Mouse (Mus musculus): Measurements from ENCODE around the gene Osm. TPM values are rescaled to one million over a fixed set of nuclear protein-coding genes. Genes with fewer than 3 reads are reported as not detected.

The Osm gene
- total RNA-seq (2021) = under 1 TPM in 1 of 2 experiments, not detected in 1; 0.10 TPM
- long read RNA-seq, experiment 1 = 0 reads
- long read RNA-seq, experiment 2 = 0 reads

DNA sequence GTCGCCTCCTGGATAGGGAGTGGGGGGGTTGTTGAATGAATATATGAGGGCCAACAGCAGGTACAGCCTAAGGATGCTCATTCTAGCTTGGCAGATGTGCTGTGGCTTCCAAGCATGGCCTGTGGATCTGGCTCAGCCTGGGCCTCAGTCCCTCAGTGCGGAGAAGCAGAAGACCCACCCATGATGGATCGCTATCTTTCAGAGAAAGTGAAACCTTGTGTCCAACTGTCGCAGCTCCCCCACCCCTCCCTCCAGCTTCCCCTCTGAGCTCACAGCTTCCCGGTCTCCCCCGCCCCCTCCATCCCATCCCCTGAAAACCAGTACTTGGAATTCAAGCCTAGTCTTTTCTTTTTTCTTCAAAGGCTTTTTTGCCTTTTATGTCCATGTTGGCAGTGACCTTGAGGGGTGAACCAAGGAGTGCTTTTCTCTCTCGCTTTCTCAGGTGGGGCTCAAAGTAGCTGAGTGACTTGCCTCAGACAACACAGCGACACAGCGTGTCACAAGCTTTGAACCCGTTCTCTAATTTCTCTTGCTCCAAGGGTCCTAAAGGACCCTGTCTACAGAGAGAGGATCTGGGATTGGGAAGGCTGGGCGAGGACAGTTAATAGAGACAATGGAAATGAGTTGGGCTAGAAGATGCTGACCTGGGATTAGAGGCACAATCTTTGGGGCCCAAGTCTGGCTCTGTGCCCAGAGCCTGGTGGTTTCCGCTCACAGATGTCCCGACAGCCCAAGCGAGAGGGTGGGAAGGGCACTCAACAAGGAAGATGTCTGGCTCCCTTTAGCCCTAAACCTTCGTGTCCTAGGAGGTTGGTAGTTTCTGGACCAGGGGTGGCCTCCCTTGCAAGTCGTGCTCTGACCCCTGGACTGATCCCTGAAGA lies at the start of gene Osm:
Gene Osm, plus strand, starts transcription at position 756 of the 881 bp plus-strand sequence.
- intact Hi-C loops (cut with DNase I) = no loop called here
- no peak for DNase-seq

DNA sequence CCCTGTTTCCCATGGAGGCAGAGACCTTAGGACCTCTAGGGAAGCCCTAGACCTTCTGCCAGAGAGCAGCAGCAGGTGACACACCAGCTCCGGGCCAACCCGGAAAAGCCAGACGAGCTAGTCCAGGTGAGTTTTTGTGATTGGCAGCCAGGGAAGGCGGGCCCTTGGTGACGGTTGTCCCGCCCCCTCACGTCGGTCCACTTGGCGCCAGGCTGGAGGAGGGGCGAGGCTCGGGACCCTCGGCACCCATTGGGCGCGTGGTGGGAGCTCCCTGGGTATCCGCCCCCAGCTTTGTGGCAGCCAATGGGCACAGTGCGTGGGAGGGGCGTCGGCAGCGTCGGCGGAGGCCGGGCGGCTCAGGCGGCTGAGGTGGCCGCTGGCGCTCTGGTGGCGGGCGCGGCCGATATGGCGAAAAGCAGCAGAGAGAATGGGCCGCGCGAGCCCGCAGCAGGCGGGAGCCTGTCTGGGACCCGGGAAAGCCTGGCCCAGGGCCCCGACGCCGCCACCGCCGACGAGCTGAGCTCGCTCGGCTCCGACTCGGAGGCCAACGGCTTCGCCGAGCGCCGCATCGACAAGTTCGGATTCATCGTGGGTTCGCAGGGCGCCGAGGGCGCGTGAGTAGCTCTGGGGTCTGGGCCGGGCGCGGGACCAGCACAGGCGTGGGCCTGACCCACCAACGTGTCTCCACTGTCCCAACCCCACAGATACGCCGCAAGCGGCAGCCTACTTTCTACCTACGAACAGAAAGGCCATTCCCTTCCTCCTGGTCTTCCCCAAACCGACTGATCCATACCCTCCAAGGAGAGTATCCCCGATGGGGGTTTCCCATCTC lies 49.5 kb upstream of the Osm start, which contains the start of gene Tbc1d10a:
Gene Tbc1d10a, plus strand, starts transcription at position 304 of the 832 bp plus-strand sequence.
- DNase-seq = peak; percentile 98
- intact Hi-C loops (cut with DNase I) = loop anchor here (1.0 kb wide), 1 partner anchor 30 kb away; no protein-coding TSS in a partner anchor

DNA sequence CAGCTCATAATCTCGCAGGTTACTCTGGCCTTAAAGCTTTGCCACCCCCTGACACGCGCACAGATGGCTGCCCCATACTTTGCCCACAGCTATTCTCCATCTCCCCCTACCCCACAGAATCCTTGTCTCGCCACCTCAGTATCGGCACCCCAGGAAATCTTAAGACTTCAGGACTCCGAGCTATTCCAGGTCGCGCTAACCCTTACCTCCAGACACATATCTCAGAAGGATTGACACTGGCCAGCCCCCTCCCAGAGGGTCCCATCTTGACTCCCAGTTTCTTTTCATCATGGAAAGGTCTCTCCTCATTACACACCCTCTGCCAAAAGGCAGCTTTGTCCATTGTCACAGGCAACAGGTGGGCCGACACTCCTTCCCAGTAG lies 48.9 kb upstream of the Osm start:
- no peak for DNase-seq

DNA sequence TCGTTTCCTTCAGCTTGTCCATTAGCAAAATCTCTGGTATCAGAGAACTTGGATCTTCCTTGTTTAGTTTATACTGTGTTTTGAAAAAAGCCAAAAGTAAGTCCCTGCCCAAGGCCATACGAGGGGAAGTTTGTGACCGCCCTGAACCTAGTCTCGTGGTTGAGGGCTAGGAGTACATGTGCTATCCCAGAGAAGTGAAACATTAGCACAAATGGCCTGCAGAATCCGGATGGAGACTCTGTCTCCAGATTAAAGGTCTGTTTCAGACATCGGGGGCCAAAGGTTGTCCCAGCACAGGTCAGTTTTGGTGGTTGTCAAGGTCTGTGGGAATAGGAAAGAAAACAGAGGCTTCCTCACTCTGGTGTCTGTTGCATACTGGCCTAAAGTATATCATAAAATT lies 47.0 kb upstream of the Osm start:
- intact Hi-C loops (cut with DNase I) = loop anchor here (2.0 kb wide), 1 partner anchor 14 kb away; no protein-coding TSS in a partner anchor
- DNase-seq = no peak

More for the DNA sequence above, 48.9 kb upstream of the Osm start:
- intact Hi-C loops (cut with DNase I) = loop anchor here (1.0 kb wide), 1 partner anchor 29 kb away; no protein-coding TSS in a partner anchor

DNA sequence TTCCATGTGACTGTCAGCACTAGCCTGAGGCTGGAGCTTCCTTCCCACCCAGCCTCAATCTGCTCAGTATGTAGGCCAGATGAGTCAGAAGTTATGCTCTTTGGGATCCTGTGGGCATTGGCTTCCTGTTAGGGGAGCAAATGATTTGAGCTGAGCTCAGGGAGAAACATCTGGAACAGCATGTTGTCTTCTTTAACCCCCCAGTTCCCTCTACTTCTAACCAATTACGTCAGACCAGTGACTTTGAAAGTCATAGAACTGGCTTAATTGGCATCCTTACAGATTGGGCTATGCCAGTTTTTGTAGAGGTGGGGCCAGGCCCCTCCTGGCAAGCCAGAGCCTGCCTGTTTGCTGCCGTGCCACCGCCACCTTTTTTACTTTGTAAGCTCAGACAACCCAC lies 45.5 kb upstream of the Osm start:
- peak in 1 of 2 experiments; percentile 32 for DNase-seq
- intact Hi-C loops (cut with DNase I) = no loop called here

DNA sequence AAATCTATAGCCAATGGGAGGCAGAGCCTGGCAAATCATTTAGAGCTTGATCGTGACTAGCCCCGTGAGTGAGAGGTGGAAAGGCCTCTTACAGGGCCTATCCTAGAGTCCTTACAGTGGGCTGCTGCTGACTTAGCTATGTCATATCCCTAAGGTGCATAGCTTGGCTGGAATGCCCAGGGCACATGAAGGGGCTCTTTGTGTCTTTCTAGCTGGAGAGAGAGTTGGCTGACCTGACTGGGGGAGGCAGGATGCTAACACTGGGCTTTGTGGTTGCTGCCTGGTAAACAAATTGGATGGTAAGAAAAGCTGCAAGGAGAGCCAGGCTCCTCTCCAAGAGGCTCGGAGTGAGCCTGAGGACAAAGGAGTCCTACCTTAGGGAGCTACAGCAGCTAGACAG lies 43.5 kb upstream of the Osm start:
- DNase-seq = no peak
- intact Hi-C loops (cut with DNase I) = no loop called here

DNA sequence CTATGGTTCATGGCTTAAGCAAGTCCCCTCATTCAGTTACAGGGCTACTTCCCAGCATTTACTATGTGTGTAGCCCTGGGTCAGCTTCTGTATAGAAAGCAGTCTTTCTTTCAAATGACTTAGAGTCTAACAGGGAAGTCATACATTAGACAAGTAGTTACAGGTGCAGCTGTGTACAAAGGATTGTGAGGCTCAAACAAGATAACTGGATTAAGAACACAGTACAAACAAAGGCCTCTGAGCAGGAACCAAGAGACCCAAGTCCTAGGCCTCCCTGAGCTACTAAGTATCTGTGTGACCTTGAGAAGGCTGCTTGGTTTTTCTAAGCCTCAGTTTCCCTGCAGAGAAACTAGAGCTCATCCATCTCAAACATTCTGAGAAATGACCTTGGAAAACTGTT lies 42.8 kb upstream of the Osm start:
- no peak for DNase-seq
- intact Hi-C loops (cut with DNase I) = no loop called here

DNA sequence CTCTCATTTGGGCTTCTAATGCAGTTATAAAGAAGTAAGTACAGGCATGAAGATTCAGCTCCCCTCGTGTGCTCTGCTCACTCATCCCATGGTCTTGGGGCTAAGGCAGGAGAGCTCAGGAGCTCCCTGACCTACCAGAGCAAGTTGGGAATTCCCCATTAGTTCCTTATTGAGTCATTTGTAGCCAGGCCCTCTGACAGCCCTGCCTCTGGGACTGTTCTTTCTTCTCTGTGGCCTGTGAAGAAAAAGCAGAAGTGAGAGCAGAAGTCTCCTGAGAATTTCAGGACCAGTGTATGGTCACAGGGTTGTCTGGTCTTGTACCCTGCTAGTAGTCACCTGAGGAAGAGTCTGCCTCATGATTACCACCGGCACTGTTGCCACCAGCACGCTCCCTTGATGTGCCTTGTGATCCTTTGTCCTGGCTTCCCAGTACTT lies 40.6 kb upstream of the Osm start:
- no peak for DNase-seq
- intact Hi-C loops (cut with DNase I) = no loop called here

DNA sequence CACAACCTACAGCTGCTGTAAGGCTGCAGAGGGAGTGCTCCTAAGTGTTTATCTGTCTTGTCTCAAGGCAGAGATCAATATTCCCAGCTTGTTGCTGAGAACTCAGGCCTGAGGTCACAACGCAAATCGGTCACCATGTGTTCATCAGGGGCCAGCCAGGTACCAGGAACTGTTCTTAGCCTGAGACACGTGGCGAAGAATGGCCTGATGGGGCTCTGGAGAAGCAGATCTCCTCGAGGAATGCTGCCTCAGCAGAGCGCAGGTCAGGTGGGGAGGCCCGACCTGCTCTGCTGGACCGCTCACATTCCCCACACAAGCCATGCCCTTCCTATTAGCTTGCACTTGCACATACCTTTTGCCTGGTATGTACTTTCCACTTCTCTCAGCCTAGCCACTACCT lies 39.6 kb upstream of the Osm start:
- intact Hi-C loops (cut with DNase I) = no loop called here
- no peak for DNase-seq

DNA sequence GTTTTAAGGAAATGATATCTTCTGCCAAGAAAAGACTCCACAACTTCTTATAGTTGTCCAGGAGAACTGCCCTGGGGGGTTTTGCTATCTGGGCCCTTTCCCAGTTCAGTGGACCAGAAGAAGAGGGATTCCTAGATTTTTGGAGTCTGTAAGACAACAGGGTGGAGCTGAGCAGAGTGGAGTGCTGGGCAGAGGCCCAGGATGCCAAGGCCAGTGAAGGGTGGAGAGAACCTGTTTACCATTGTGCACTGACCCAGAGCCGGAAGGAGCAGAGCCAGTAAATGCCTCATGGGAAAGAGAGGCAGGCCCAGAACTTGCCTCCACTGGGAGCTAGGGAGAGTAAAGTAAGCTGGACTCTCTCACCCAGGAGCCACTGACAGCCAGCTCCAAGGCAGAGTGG lies 38.5 kb upstream of the Osm start:
- intact Hi-C loops (cut with DNase I) = no loop called here
- DNase-seq = no peak

DNA sequence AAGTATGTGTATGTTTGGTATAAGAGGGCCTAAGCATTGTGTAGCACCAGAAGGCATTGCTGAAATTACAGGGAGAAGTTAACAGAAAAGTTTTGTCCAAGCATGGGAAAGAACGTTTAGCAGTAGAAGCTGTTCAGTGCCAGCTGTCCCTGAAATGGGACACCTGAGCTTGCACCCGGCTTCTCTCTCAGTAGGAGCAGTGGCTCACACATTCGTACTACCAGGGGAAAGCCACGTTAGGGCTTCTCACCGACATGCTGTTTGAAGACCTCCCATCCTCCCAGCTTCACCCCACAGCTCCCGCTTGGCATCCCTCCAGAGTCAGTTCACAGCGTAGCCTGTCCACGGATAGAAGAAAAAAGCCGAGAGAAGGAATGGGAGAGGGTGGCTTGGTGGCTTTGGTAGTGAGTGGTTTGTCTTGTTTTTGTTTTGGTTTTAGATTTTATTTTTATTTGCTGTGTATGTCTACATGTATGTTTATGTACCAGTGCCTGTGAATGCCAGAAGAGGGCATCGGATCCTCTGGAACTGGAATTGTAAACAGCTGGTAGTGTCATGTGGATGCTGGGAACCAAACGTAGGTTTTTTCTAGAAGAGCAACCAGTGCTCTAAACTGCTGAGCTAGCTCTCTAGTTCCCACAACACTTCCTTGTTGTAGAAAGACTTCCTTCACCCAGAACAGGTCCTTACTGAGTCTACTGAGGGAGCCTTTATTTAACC lies 34.1 kb upstream of the Osm start:
- DNase-seq = no peak
- intact Hi-C loops (cut with DNase I) = loop anchor here (2.0 kb wide), 1 partner anchor 13 kb away; no protein-coding TSS in a partner anchor

DNA sequence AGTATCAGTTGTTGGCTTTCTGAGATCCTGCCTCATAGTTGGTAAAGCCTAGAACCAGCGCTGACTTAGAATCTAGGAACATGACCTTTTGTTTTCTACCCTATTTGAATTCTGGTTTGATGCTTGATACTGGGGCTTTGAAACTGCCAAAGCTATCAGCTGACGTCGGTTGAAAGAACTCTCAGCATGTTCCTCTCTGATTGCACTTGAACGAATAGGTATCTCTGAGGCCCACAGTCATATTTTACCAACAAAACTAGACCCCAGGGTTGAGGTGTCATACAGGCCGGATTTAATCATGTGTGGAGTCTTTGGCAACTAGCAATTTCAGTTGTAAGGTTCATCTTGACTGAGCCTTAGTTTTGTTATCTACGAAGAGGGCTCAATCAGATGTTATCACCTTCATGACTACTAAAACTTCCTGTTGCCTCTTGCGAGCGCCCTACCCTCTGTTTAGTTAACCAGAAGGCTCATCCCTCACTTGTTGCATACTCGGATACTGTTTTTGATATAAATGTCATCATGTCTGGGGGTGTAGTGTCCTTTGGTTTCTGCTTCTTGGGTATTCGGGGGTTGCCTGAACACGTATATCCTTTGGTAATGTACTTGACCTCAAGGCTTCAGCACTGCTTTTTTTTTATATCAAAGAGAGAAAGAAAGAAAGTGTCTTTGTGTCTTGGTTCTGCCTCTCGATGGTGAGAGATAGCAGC lies 33.1 kb upstream of the Osm start:
- no peak for DNase-seq
- intact Hi-C loops (cut with DNase I) = loop anchor here (2.0 kb wide), 1 partner anchor 14 kb away; no protein-coding TSS in a partner anchor

DNA sequence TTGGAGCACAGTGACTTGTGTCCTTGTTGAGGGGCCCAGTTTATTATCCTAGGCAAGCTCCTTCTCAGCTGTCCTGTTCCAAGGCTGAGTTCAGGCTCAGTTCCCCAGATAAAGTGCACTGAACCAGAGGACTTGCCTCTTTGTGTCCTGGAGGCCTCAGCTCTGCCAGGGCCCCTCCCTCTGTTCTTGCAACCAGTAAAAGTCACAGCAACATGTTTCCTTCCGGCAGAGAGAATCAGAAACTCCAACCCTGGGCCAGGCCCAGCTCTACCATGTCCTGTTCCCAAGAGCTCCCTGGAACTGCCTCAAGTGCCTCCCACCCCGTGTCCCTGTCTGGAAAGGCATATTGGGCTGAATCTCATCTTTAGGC lies 32.5 kb upstream of the Osm start:
- intact Hi-C loops (cut with DNase I) = loop anchor here (2.0 kb wide), 1 partner anchor 15 kb away; no protein-coding TSS in a partner anchor
- DNase-seq = peak; percentile 78 to 83

DNA sequence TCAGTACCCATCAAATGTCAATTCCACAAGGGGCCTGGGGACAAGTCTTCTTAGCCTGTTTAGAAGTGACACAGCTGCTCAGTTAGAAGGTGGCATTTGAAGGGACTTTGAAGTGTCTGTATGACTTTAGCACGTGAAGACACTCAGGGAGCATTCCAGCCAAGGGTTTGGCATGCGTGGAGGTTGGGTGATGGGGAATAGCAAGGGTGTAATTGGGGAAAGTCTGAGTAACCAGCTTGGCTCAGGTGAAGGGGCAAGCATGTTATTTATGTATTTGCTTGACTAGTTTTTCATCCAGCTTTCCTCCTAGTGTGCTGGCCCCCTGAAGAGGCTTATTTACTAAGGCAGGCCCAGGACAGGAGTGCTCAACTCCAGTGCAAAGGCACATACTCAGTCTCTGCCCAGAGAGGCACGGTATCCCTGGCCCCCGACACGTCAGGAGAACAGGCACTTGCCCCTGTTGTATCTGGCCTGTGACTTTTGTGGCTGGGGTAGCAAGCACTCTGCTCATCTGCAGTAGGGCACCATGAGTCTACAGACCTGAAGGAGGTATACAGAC lies 31.0 kb upstream of the Osm start:
- intact Hi-C loops (cut with DNase I) = no loop called here
- no peak for DNase-seq

DNA sequence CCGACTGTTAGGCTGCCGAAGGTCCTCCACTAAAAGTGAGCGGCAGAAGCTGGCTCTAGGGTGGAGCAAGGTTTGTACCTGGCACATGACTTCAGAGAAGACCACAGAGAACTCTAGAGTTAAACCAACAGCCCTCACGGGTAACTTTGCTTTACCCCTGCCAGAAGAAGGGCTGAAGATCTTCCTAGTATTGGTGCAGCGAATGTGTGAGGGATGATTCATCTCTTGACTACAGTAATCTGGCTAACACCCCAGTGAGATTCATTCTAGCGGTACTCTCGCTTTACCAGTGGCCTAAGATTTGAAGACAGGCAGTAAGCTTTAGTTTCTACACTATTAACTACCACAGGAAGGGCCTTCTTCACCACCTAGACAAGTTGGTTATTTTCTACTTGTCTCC lies 30.3 kb upstream of the Osm start:
- DNase-seq = no peak
- intact Hi-C loops (cut with DNase I) = no loop called here

DNA sequence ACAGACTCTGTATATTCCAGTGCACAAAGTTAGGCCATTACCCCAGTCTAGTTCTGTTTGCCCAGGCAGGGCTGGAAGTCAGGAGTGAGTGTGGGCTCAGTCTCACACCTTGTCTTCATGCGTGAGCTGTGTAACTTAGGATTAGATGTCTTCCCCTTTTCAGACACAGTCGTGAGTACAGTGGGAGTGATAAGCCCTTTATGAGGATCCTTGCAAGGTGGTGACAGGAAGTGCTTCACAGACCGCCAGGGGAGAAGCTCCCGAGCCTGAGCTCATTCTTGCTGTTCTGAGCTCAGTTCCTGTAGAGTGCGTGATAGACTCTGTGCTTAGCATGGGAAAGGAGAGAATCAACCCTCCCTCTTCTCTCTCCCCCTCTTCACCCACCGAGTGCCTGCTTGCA lies 29.7 kb upstream of the Osm start:
- intact Hi-C loops (cut with DNase I) = no loop called here
- no peak for DNase-seq

DNA sequence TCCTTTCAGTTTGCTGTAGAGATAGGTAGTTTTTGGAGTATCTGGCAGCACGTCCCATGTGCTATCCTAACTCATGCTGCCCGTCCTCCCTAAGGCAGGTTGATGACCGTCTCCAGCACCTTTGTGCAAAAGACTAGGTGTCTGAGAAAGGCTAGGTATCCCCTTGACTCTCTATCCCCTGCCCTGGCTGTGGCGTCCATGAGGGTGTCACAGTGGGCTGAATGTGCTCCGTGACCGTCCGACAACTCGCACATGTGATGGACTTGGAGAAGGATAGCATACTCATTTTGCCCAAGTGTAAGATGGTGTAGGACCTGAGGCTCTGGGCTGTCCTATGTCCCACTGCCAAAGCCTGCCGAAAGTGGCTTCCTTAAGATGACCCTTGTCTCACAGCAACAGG lies 28.6 kb upstream of the Osm start:
- no peak for DNase-seq
- intact Hi-C loops (cut with DNase I) = no loop called here

DNA sequence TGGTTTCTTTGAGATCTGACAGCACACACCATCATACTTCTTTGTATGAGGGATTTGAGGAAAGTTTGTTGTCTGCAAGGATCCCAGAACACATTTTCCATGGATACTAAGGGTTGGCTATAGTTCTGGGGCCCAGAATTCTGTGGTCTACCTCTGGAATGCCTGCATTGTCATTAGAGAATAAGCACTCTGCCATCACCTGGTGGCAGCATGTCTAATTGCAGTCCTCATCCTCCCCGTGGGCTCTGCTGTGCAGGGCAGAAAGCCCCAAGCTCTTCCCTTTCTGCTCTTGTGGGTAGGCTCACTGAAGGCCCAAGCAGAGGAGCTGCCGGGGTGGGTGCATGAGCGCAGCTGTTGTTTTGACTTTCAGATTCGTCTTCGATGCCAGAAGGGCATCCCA lies 26.7 kb upstream of the Osm start:
- intact Hi-C loops (cut with DNase I) = no loop called here
- no peak for DNase-seq

DNA sequence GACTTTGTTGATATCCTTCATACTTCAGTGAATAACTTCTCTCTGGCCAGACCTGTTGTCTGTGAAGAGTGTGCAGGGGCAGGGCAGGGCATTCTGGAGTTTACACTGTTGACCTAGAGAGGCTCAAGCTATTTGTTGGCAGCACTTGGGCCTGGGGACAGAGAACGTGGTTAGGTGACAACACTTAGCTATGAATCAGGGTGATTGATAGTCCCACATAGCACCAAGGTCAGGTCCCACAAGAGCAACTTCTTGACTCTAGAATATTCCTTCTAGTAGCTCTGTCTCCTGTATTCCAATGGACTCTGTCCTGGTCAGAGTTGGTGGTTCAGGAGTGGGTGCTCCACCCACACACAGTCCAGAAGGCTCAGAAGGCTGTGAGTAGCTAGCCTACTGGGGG lies 25.4 kb upstream of the Osm start:
- intact Hi-C loops (cut with DNase I) = no loop called here
- no peak for DNase-seq

DNA sequence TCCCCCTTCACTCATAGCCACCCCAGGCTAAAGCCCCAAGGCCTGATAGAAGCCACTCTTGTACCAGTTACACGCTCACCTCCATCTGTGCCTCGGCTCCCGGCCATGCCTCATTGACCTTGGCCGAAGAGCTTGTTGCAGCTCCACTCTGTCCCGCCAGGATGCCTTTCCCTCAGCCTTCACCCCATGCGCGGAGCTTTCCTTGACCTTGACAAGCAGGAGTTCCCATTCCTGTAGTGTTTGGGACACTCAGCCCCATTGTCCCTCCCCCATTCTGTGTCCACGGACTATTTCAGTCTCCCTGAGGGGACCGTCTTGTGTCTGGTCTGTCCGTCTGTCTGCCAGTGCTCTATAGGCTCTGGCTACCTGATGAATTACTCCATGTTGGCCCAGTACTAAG lies 23.1 kb upstream of the Osm start:
- DNase-seq = no peak
- intact Hi-C loops (cut with DNase I) = no loop called here
